Mouse (Mus musculus): ENCODE results near the gene Qprt. TPM values are rescaled to one million over a fixed set of nuclear protein-coding genes. Genes with fewer than 3 reads are reported as not detected.

The Qprt gene
- total and polyA plus RNA-seq, 2 experiments, result 116 to 196 TPM

DNA sequence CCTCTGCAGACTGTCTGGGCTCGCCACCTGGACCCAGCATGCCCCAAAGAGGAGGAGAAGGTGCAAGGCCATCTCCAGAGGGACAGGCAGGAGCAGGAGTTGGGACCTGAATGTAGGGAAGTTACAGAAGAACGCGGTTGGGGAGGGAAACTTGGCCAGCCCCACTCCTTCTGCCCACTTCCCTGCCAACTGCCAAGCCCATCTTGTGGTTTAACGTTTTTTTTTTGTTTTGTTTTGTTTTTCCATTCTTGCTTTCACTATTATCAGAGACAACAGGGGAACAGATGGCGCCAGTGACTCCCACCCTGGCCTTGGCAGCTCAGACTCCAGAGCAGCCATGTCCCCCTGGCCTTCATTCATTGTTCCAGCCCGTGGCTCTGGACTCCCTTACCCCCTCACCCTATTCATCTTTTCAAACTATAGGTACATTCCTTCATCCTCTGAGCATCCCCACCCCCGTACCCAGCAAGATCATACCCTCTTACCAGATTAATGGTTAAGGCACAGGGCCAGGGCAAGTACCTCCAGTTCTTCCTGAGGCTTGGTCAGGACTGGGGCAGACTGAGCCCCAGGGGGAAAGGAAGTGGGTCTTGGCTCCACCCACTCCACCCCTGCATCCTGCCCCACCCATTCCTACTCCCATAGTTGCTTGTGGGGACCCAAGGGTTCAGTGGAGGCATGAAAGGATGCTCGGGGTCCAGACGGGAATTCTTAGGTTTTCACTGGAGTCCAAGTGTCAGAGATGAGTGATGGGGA is 15.4 kb upstream of the Qprt start, which contains the start of gene Spn:
TSS of gene Spn (minus strand) at position 562 of the 756 bp plus-strand sequence.
- no peaks in the 10 kb centered on the region for H3K4me1 ChIP-seq (ENCODE audit: control insufficient read depth, insufficient read depth, low read length)
- H3K79me2 ChIP-seq (ENCODE audit: control insufficient read depth, insufficient read depth, low read length), result no peaks in the 10 kb centered on the region
- WGBS, result 74% methylated on average over 9 of the region's 9 CpGs
- H3K9ac ChIP-seq (ENCODE audit: low read depth, low read length), result no peak within 1 kb of the TSS
- no peak within 1 kb of the TSS for H3K4me3 ChIP-seq (ENCODE audit: insufficient read depth, low read depth, low read length)
- H3K27me3 ChIP-seq (ENCODE audit: control insufficient read depth, insufficient read depth, low read length), result no peaks in the 10 kb centered on the region
- no peak within 1 kb of the TSS for H3K27ac ChIP-seq (replicated peaks; ENCODE audit: insufficient read depth, low read depth, low read length)
- no peaks in the 10 kb centered on the region for H3K36me3 ChIP-seq (ENCODE audit: control insufficient read depth, insufficient read depth, low read length)
- TF ChIP-seq POLR2A (IDR thresholded peaks at IDR 0.05; ENCODE audit: extremely low read depth, insufficient read depth, low read length) (no peak), CTCF (IDR thresholded peaks at IDR 0.05; ENCODE audit: low read depth, low read length) (no peak)
- DNase-seq (ENCODE audit: extremely low read depth, low read depth, low spot score), result no peak

DNA sequence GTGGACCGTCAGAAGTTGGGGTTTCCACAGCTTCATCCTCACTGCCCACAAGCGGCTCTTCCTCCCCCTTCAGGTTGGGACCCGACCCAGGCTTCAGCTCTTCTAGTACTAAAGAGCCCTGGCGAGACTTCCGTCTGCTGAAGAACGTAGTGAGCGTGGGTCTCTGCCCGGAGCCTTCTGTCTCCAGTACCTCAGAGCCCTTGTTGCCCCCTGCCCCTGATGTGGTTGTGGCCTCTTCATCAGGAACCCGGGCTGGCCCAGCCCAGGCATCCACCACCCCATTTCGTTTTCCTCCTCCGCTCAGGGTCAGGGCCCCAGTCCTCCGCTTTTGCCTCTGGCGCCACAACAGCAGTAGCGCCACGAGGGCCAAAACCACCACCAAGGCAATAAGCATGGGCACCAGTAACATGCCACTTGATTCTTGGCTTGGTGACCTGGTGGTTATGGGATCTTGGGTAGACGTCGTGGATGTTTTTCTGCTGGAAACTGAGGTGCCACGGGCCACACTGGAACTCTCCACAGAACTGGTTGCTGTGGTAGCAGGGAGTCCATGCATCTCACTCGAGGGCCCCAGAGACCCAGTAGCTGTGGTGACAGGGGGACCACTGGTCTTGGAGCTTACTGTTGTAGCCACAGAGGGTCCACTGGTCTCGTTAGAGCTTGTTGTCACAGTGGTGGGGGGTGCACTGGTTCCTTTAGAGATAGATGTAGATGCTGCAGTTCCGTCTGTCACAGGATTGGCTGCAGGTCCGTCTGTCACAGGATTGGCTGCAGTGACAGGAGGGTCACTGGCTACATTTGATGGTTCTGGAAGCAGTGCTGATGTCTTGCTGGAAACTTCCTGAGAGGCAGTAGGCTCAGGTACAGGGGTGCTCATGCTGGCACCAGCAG is 14.4 kb upstream of the Qprt start:
- H3K9ac ChIP-seq (ENCODE audit: low read depth, low read length), result no peak overlapping the region
- H3K4me1 ChIP-seq (ENCODE audit: control insufficient read depth, insufficient read depth, low read length), result no peaks in the 10 kb centered on the region
- H3K4me3 ChIP-seq (ENCODE audit: insufficient read depth, low read depth, low read length), result no peak overlapping the region
- no peaks in the 10 kb centered on the region for H3K36me3 ChIP-seq (ENCODE audit: control insufficient read depth, insufficient read depth, low read length)
- DNase-seq (ENCODE audit: extremely low read depth, low read depth, low spot score), result no peak
- no peaks in the 10 kb centered on the region for H3K27me3 ChIP-seq (ENCODE audit: control insufficient read depth, insufficient read depth, low read length)
- TF ChIP-seq CTCF (IDR thresholded peaks at IDR 0.05; ENCODE audit: low read depth, low read length) (no peak), POLR2A (IDR thresholded peaks at IDR 0.05; ENCODE audit: extremely low read depth, insufficient read depth, low read length) (no peak)
- WGBS, result 87% methylated on average over 22 of the region's 22 CpGs
- H3K27ac ChIP-seq (replicated peaks; ENCODE audit: insufficient read depth, low read depth, low read length), result no peak overlapping the region
- no peaks in the 10 kb centered on the region for H3K79me2 ChIP-seq (ENCODE audit: control insufficient read depth, insufficient read depth, low read length)

DNA sequence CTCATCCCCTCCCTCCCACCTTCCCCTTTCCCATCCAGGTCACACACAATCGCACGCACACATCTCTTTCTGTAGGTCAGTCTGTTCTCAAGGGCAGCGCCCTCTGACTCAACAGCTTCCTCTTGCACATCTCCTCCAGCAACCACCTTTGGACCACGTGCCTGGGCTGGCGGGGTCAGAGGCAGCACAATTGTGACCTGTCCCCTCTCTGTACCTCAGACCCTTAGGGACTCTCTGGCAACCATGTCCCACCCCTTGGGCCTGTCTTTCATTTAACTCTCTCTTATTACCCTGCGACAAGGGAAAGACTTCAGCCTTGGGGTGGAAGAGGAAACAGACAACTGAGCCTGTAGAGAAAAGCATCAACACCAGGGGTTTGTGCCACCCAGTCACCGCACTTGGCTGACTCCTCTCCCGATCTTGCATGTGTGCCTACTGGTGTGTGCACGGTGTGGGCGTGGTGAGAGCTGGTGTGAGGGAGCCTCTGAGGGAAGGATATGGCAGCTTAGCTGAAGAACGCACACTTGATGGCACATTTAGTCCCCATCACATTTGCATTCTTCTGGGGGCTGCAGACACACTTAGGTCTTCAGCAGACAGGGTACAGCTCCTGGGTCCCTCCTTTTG is 12.9 kb upstream of the Qprt start:
- H3K4me1 ChIP-seq (ENCODE audit: control insufficient read depth, insufficient read depth, low read length), result no peaks in the 10 kb centered on the region
- no peaks in the 10 kb centered on the region for H3K27me3 ChIP-seq (ENCODE audit: control insufficient read depth, insufficient read depth, low read length)
- no peaks in the 10 kb centered on the region for H3K79me2 ChIP-seq (ENCODE audit: control insufficient read depth, insufficient read depth, low read length)
- H3K4me3 ChIP-seq (ENCODE audit: insufficient read depth, low read depth, low read length), result no peak overlapping the region
- H3K9ac ChIP-seq (ENCODE audit: low read depth, low read length), result no peak overlapping the region
- DNase-seq (ENCODE audit: extremely low read depth, low read depth, low spot score), result no peak
- no peak for TF ChIP-seq CTCF (IDR thresholded peaks at IDR 0.05; ENCODE audit: low read depth, low read length)
- no peak for TF ChIP-seq POLR2A (IDR thresholded peaks at IDR 0.05; ENCODE audit: extremely low read depth, insufficient read depth, low read length)
- no peak overlapping the region for H3K27ac ChIP-seq (replicated peaks; ENCODE audit: insufficient read depth, low read depth, low read length)
- 72% methylated on average over 11 of the region's 11 CpGs for WGBS
- no peaks in the 10 kb centered on the region for H3K36me3 ChIP-seq (ENCODE audit: control insufficient read depth, insufficient read depth, low read length)

DNA sequence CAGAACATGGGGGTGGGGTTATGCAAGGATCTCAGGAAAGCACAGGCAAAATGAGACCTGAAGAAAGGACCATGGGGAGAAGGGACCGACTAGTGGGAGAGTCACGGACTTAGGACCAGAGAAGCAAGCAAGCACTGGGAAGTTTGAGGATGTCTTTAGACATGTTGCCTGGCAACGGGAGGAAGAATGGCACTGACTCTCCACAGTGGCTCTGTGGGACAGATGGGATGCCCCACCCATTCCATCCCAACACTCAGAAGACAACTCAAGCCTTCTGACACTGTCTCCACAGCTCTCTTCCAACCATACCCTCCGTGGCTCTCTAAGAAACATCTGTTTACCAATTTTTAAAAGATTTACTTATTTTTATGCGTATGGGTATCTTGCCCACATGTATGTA is 11.1 kb upstream of the Qprt start:
- TF ChIP-seq POLR2A (IDR thresholded peaks at IDR 0.05; ENCODE audit: extremely low read depth, insufficient read depth, low read length) (no peak), CTCF (IDR thresholded peaks at IDR 0.05; ENCODE audit: low read depth, low read length) (no peak)
- no peak overlapping the region for H3K4me3 ChIP-seq (ENCODE audit: insufficient read depth, low read depth, low read length)
- no peaks in the 10 kb centered on the region for H3K79me2 ChIP-seq (ENCODE audit: control insufficient read depth, insufficient read depth, low read length)
- H3K36me3 ChIP-seq (ENCODE audit: control insufficient read depth, insufficient read depth, low read length), result no peaks in the 10 kb centered on the region
- H3K4me1 ChIP-seq (ENCODE audit: control insufficient read depth, insufficient read depth, low read length), result peaks cover 3% of the 10 kb centered on the region; the same call in 1 of the 2 replicates
- no peaks in the 10 kb centered on the region for H3K27me3 ChIP-seq (ENCODE audit: control insufficient read depth, insufficient read depth, low read length)
- no peak overlapping the region for H3K27ac ChIP-seq (replicated peaks; ENCODE audit: insufficient read depth, low read depth, low read length)
- DNase-seq (ENCODE audit: extremely low read depth, low read depth, low spot score), result no peak
- WGBS, result 75% methylated on average over 5 of the region's 5 CpGs
- no peak overlapping the region for H3K9ac ChIP-seq (ENCODE audit: low read depth, low read length)

DNA sequence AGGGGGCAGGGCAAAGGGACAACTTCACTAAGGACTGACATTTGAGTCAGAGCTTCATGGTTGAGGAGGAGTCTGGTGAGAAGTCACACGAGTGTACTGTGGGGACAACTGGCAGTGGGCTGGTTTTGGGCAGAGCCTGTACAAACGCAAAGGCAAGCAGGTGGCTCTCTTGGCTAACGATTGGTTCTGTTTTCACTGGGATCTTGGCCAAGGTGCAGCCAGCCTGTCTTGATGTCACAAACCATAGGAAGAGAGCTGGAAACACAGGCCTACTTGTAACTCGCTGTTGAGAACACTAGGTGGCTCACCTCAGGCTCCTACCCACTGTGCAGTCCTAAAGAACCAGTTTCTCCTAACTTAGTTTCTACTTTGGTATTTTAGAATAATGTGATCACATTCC is 7.6 kb upstream of the Qprt start:
- peak; percentile 78 for DNase-seq (ENCODE audit: extremely low read depth, low read depth, low spot score)
- 5% methylated on average over 4 of the region's 4 CpGs for WGBS
- H3K9ac ChIP-seq (ENCODE audit: low read depth, low read length), result no peak overlapping the region

More for the DNA sequence above, 7.6 kb upstream of the Qprt start:
- H3K79me2 ChIP-seq (ENCODE audit: control insufficient read depth, insufficient read depth, low read length), result no peaks in the 10 kb centered on the region
- no peaks in the 10 kb centered on the region for H3K27me3 ChIP-seq (ENCODE audit: control insufficient read depth, insufficient read depth, low read length)
- H3K27ac ChIP-seq (replicated peaks; ENCODE audit: insufficient read depth, low read depth, low read length), result no peak overlapping the region
- TF ChIP-seq CTCF (IDR thresholded peaks at IDR 0.05; ENCODE audit: low read depth, low read length) (peak; percentile 64), POLR2A (IDR thresholded peaks at IDR 0.05; ENCODE audit: extremely low read depth, insufficient read depth, low read length) (no peak)
- no peaks in the 10 kb centered on the region for H3K36me3 ChIP-seq (ENCODE audit: control insufficient read depth, insufficient read depth, low read length)
- no peak overlapping the region for H3K4me3 ChIP-seq (ENCODE audit: insufficient read depth, low read depth, low read length)
- peaks cover 3% of the 10 kb centered on the region; the same call in 1 of the 2 replicates for H3K4me1 ChIP-seq (ENCODE audit: control insufficient read depth, insufficient read depth, low read length)

Data from liver, adult 2 months (tissue).